Comparison of ENCODE assay signal across 8 mouse cellular contexts in genomic region chr9:84019627-84020026, GRCm38 (mm10).
DNase-seq lines count a peak whose midpoint lies in the region; ATAC-seq and TF ChIP-seq lines count a peak whose summit lies in the region.

No protein-coding gene starts in this region.

- no peaks in the 10 kb centered on the region for H3K9me3 ChIP-seq in heart, embryonic 10.5 days
- no peaks in the 10 kb centered on the region for H3K9me3 ChIP-seq in intestine, embryonic 16.5 days (ENCODE audit: control insufficient read depth, low read length)

- no peak for DNase-seq in heart, adult 2 months
- DNase-seq in heart, embryonic 10.5 days (ENCODE audit: low spot score): no peak
- peak; percentile 60 for DNase-seq in adipocyte (ENCODE audit: low spot score)
- peak; percentile 27 for DNase-seq in telencephalon, adult 2 months (ENCODE audit: low read depth, low spot score)
- no peak for DNase-seq in layer of hippocampus, adult 8-10 months (ENCODE audit: low spot score in 2 of 2)
- DNase-seq in adrenal gland, postnatal 4 days (ENCODE audit: low spot score in 2 of 2): no peak

- peak; percentile 79 for TF ChIP-seq CTCF in heart, adult 2 months (IDR thresholded peaks at IDR 0.05)
- TF ChIP-seq CTCF in C2C12 (IDR thresholded peaks at IDR 0.05; ENCODE audit: control insufficient read depth, insufficient read depth, insufficient read length): peak; percentile 14

- H3K4me2 ChIP-seq in intestine, embryonic 16.5 days (ENCODE audit: low read depth, low read length): no peak overlapping the region

- 0 out of 2 replicates have a peak, but pooled peaks cover 1% of the 10 kb centered on the region for H3K79me2 ChIP-seq in heart, adult 2 months (replicated peaks; ENCODE audit: control insufficient read depth, insufficient read depth, low read length)
- no peaks in the 10 kb centered on the region for H3K79me2 ChIP-seq in C2C12 (ENCODE audit: control insufficient read depth, insufficient read depth)

- TF ChIP-seq POLR2A in heart, adult 2 months (IDR thresholded peaks at IDR 0.05; ENCODE audit: insufficient read depth, low read depth, low read length): no peak

- no peak overlapping the region for H3K27ac ChIP-seq in heart, adult 2 months
- H3K27ac ChIP-seq in heart, embryonic 10.5 days: no peak overlapping the region
- no peak overlapping the region for H3K27ac ChIP-seq in intestine, embryonic 16.5 days (ENCODE audit: low read length)

- H3ac ChIP-seq in C2C12 (ENCODE audit: control insufficient read depth, insufficient read length, low read depth): no peak overlapping the region

- intact Hi-C loops in heart, adult 2 months (cut with DNase I): loop anchor here (5.0 kb wide), 2 partner anchors 223 to 323 kb away; no protein-coding TSS in a partner anchor

- H3K4me1 ChIP-seq in heart, adult 2 months (ENCODE audit: control insufficient read depth, insufficient read depth, low read length): no peaks in the 10 kb centered on the region
- H3K4me1 ChIP-seq in heart, embryonic 10.5 days: 0 out of 2 replicates have a peak, but pooled peaks cover 3% of the 10 kb centered on the region
- no peaks in the 10 kb centered on the region for H3K4me1 ChIP-seq in intestine, embryonic 16.5 days (ENCODE audit: control insufficient read depth, insufficient read depth, low read length)

- no peak overlapping the region for H3K9ac ChIP-seq in heart, adult 2 months (ENCODE audit: low read depth, low read length)
- no peak overlapping the region for H3K9ac ChIP-seq in intestine, embryonic 16.5 days (ENCODE audit: low read depth, low read length)

- no peaks in the 10 kb centered on the region for H3K27me3 ChIP-seq in heart, adult 2 months (ENCODE audit: control insufficient read depth, insufficient read depth, low read length)
- H3K27me3 ChIP-seq in heart, embryonic 10.5 days (ENCODE audit: insufficient read depth, poor library complexity, severe bottlenecking): no peaks in the 10 kb centered on the region
- no peaks in the 10 kb centered on the region for H3K27me3 ChIP-seq in C2C12 (ENCODE audit: control insufficient read depth, insufficient read depth, insufficient read length)
- H3K27me3 ChIP-seq in intestine, embryonic 16.5 days (replicated peaks; ENCODE audit: control insufficient read depth, insufficient read depth, low read length): no peaks in the 10 kb centered on the region

- no peaks in the 10 kb centered on the region for H3K36me3 ChIP-seq in heart, adult 2 months (ENCODE audit: control insufficient read depth, insufficient read depth, low read length)
- H3K36me3 ChIP-seq in heart, embryonic 10.5 days: no peaks in the 10 kb centered on the region
- H3K36me3 ChIP-seq in C2C12 (ENCODE audit: control insufficient read depth, insufficient read depth): no peaks in the 10 kb centered on the region
- H3K36me3 ChIP-seq in intestine, embryonic 16.5 days (ENCODE audit: control insufficient read depth, insufficient read depth, low read length): no peaks in the 10 kb centered on the region

- peak; percentile 53; the same call in 1 of the 2 replicates for ATAC-seq in intestine, embryonic 16.5 days

- WGBS in heart, adult 2 months: 60% methylated on average over 2 of the region's 2 CpGs
- 68% methylated on average over 2 of the region's 2 CpGs for WGBS in heart, embryonic 10.5 days
- WGBS in intestine, embryonic 16.5 days: 65% methylated on average over 2 of the region's 2 CpGs

- H3K4me3 ChIP-seq in heart, adult 2 months: no peak overlapping the region
- H3K4me3 ChIP-seq in heart, embryonic 10.5 days: no peak overlapping the region
- H3K4me3 ChIP-seq in C2C12 (ENCODE audit: insufficient read depth, poor library complexity, severe bottlenecking): no peak overlapping the region
- no peak overlapping the region for H3K4me3 ChIP-seq in intestine, embryonic 16.5 days (ENCODE audit: low read length)

- no peaks in the 10 kb centered on the region for H3K79me3 ChIP-seq in C2C12 (ENCODE audit: low read depth)

- no peak for TF ChIP-seq EP300 in heart, adult 2 months (IDR thresholded peaks at IDR 0.05; ENCODE audit: insufficient read depth, low read depth, low read length)

TF ChIP-seq in C2C12, 6 proteins besides CTCF, POLR2A, EP300 and RAD21:
- TF ChIP-seq MAX (IDR thresholded peaks at IDR 0.05) (no peak), FOSL1 (IDR thresholded peaks at IDR 0.05; ENCODE audit: insufficient read depth, low read length, poor library complexity, severe bottlenecking) (no peak), MYOG (IDR thresholded peaks at IDR 0.05; ENCODE audit: control insufficient read depth, extremely low read depth, insufficient read length) (no peak), CEBPB (IDR thresholded peaks at IDR 0.05; ENCODE audit: low read depth) (no peak), MYOD1 (IDR thresholded peaks at IDR 0.05; ENCODE audit: control insufficient read depth, insufficient read length, low read depth) (no peak), USF1 (IDR thresholded peaks at IDR 0.05; ENCODE audit: low read depth) (no peak)

Comparison
In these comparisons a context has a peak if more than half of its experiments do, and no peak if none do; other contexts are left out.
1. DNase-seq: peak in adipocyte (single experiment) and telencephalon, adult 2 months (single experiment); none in heart, adult 2 months (0 of 2), heart, embryonic 10.5 days (single experiment), layer of hippocampus, adult 8-10 months (0 of 2) and adrenal gland, postnatal 4 days (0 of 2).